Mouse (Mus musculus): ENCODE measurements at regions not wholly inside any gene's neighbourhood (a gene's known extent, or its start where the extent isn't known, plus 50 kb on each side); places are given as distances from the start of the nearest gene placed in this dataset.
"Not testable (repeated sequence)": the region's sequence is repeated elsewhere in the genome, so short reads cannot be mapped to it uniquely, and the experiment has no call there.

- DNase-seq (ENCODE audit: low spot score) = no peak
Observed at GRCm38 (mm10) chr15:43581246-43581645, 3447.1 kb downstream of the 9330182O14Rik start.

DNA sequence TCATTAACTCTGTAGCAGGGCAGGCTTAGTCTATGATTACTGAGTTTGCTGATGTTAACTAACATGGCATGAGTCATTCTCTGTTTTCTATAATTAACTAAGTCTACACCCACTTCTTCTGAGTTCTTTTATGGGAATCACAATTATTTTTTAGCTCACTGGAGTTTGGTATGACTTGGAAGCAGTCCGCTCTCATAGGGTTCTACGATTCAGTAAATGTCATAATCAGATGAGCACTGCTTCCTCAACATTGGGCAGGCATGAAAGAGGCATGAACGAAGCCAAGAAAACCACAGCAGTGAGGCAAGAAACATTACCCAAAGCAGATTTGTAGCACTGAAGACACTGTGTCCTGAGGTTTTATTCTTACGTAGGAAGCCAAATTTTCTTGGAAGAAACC lies 3451.6 kb downstream of the 9330182O14Rik start:
- DNase-seq (ENCODE audit: low spot score) = no peak

- DNase-seq (ENCODE audit: low spot score) = peak; percentile 63
Observed at GRCm38 (mm10) chr15:43588021-43588420, 3453.9 kb downstream of the 9330182O14Rik start.

DNA sequence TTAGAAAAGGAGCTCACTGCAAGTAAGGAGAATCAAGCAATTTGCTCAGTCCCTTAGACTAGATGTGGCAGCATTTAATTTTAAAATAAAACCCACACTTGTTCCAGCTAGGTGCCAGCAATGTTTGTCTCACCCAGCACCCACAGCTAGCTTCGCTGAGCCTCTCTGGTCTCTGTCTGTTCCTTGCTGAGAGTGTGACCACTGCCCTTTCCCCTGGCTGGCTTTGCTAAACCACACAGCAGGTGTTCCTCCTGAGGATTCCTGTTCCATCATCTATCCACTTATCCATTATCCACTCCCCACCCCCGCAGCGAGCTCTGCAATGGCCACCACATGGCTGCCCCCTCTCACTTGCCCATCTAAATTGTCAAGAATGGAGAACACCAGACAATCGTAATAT lies 3473.5 kb downstream of the 9330182O14Rik start:
- no peak for DNase-seq (ENCODE audit: low spot score)

DNA sequence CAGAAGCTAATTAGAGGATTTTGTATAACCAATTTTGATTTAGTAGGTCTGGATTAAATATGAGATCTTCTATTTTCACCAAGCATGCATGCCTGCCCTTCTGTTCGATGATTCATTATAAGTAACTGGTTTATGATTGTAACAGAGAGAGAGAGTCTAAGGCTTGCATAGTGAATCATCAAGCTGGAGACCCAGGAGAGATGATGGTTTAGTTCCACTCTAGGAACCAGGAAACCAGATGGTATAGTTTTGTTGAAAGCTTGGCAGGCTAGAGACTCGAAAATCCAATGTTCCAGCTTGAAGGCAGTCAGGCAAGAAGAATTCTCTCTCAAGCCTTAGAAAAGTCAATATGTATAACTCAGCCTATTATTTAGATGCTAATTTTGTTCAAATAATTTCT lies 3475.7 kb downstream of the 9330182O14Rik start:
- DNase-seq (ENCODE audit: low spot score) = no peak

DNA sequence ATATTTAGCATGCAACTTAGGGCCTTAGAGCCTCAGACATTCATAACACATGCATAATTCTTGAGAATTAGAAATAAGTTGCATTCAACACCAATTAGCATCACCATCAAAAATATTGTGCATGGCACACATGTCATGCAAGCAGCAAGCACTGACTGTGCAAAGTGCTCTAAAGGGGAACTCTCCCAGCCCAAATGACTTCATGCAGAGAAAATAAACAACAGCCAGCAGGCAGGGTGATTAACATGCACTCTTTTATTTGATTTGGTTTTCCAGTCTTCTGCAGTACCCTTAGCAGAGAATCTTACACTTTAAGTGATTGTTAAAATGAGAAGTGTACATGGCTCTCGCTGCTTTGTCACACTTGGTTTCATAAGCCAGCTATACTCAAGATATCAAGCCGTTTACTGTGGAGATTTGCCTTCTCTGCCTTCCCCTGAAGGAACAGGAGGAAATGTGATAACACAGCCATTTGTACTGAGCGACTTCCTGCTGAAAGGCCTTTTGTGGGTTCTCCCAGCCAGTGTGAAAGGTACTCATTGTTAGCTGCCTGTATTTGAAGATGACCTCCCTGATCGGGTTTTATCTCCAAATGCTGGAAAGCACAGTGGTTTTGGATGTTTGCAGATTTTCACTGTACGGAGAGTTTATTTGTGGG lies 3480.0 kb downstream of the 9330182O14Rik start:
- no peak for DNase-seq (ENCODE audit: low spot score)

DNA sequence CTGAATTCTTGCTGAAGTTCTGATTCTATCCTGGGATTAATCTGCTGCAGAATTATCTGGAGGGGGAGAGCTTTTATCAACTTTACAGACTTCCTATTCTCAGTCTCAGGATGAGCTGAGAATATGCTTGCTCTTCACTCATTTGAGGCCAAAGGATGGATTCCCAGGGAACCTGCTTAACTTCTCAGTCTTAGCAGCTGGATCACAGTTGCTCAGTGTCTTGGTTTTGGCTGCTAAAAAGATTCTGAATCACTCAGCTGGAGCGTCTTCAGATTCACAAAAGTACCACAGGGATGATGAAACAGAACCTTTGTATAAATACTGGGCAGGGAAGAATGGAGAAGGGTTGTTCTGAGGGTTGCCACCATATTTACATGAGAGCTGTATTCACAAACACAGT lies 3481.6 kb downstream of the 9330182O14Rik start:
- DNase-seq (ENCODE audit: low spot score) = no peak

GRCm38 (mm10) chr15:43624431-43624965 lies 3490.3 kb downstream of the 9330182O14Rik start:
- no peak for DNase-seq (ENCODE audit: low spot score)

GRCm38 (mm10) chr15:43625021-43625510 lies 3490.9 kb downstream of the 9330182O14Rik start:
- no peak for DNase-seq (ENCODE audit: low spot score)

DNA sequence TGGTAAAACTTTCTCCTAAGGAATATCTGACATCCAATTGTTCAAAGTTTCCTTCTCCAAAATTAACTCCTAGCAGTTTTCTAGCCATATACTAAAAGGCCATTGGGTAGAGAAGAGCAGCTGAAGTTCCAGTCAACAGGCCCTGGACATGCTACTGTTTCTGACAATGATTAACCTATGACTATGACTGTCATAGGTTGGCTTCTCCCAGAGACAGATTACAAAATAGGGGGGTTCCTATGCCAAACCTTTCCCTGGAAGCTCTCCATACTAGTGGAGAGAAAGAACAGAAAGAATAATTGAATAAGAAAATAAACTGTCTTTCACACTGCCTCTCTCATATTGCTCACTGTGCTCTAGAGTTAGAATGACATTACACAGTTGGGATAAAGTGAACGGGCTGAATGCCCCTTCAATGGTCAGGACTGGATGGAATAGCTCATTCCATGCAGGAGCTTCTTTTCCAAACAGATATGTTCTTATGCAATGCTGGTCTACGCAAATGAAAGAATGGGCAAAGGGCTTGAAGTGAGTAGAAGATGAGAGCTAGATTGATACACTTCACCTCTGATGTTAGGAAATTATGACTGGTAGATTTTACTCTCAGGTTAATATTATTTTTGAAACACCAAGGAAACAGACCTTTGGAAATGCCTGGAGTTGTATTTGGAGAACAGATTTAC lies 3516.8 kb downstream of the 9330182O14Rik start:
- no peak for DNase-seq (ENCODE audit: low spot score)

- DNase-seq (ENCODE audit: low spot score) = no peak
Observed at GRCm38 (mm10) chr15:43663648-43664047, 3529.5 kb downstream of the 9330182O14Rik start.

GRCm38 (mm10) chr15:43678844-43679243 lies 3544.7 kb downstream of the 9330182O14Rik start:
- DNase-seq (ENCODE audit: low spot score) = no peak

DNA sequence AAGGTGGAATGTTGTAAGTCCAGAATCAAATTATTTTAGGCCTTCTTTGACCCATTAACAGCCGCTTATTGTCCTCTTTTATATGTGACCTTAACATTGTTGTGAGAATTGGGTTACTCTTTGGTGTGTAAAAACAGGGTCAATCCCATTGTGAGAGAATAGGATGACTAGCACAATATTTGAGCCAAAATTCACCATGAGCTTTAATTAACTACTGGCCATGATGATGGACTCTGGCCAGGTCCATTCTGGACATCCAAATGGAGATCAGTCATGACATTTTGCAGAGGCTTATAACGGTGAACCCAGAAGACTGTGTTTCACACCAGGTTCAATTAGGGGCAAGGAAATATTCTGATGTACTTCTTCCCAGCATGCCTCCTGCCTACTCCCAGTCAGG lies 3548.0 kb downstream of the 9330182O14Rik start:
- no peak for DNase-seq (ENCODE audit: low spot score)

- DNase-seq (ENCODE audit: low spot score) = not testable (repeated sequence)
Observed at GRCm38 (mm10) chr15:43691998-43692397, 3557.8 kb downstream of the 9330182O14Rik start.

DNA sequence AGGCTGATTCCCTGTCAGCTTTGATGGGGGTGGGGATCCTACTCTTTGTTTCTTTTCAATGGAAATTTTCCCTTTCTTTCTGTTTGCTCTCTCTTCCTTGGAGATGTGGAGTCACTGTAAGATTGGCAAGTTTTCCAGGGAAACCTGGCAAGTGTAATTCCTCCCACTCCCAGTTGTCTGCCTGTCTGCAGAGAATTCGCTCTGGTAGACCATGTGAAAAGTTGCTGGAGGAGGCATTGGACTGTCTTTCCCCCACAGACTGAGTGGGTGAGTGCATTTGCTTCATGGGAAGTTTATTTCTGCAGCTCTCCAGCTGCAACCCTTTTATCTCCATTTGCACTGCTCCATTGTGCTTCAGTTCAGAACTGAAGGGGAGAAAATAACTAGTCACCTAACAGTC lies 3561.3 kb downstream of the 9330182O14Rik start:
- DNase-seq (ENCODE audit: low spot score) = peak; percentile 70

DNA sequence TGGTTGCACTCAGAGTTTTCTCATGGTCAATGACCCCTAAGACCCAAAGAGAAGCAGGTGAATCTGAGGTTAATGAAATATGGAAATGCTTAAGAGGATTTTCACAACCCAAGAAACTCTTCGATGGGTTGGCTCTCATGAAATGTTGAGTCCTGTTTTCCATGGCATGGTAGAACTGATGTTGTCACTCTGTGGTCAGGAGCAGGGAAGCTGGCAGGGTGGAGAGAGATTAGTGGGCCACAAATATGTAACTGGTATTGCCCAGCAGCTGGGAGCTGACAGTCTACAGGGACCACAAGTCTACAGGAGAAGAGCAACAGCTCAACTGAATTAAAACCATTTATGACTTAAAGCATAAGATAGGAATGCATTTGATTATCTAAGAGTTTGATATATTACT lies 3582.9 kb downstream of the 9330182O14Rik start:
- no peak for DNase-seq (ENCODE audit: low spot score)

- DNase-seq (ENCODE audit: low spot score) = peak; percentile 48
Observed at GRCm38 (mm10) chr15:43717559-43717958, 3583.4 kb downstream of the 9330182O14Rik start.

DNA sequence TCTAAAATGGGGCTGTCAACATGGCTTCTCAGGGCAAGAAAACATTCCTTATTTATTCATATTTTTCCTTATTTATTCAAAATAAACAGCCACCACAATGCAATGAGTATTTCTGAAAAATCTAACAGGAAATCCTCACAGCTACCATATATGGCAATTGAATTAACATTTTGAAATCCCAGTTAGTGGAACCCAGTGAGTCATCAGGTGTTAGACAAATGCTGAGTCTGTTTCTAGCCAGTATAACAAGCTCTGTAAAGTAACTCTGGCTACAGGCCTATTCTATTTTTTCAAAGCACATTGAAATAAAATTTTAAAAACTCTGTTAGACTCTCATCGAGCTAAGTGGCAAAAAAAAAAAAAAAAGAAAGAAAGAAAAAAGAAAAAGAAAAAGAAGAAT lies 3586.8 kb downstream of the 9330182O14Rik start:
- DNase-seq (ENCODE audit: low spot score) = peak; percentile 30

GRCm38 (mm10) chr15:43735697-43736096 lies 3601.5 kb downstream of the 9330182O14Rik start:
- DNase-seq (ENCODE audit: low spot score) = no peak

DNA sequence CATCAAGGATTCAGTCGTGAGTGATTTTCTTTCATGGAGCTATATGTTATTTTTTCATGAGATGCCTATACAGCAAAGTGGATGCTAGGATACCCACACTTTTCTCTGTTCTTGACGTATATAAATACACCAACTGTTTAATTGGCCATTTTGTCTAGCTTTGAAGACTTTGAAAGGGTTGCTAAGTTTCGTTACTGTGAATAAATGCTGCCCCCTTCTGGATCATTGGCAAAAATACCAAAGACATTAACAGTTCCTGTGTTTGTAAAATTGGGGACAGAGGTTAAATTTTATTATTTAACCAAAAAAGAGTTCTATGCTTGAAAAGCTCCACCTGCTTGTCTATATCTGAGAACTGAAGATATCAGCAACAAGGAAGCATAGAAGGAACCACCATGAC lies 3624.1 kb downstream of the 9330182O14Rik start:
- DNase-seq (ENCODE audit: low spot score) = peak; percentile 7

- no peak for DNase-seq (ENCODE audit: low spot score)
Observed at GRCm38 (mm10) chr15:43764606-43765005, 3630.4 kb downstream of the 9330182O14Rik start.

GRCm38 (mm10) chr15:43772718-43773117 lies 3638.6 kb downstream of the 9330182O14Rik start:
- peak; percentile 28 for DNase-seq (ENCODE audit: low spot score)

GRCm38 (mm10) chr15:43782126-43782632 lies 3648.0 kb downstream of the 9330182O14Rik start:
- not testable (repeated sequence) for DNase-seq (ENCODE audit: low spot score)
